In the genomic region with DNA sequence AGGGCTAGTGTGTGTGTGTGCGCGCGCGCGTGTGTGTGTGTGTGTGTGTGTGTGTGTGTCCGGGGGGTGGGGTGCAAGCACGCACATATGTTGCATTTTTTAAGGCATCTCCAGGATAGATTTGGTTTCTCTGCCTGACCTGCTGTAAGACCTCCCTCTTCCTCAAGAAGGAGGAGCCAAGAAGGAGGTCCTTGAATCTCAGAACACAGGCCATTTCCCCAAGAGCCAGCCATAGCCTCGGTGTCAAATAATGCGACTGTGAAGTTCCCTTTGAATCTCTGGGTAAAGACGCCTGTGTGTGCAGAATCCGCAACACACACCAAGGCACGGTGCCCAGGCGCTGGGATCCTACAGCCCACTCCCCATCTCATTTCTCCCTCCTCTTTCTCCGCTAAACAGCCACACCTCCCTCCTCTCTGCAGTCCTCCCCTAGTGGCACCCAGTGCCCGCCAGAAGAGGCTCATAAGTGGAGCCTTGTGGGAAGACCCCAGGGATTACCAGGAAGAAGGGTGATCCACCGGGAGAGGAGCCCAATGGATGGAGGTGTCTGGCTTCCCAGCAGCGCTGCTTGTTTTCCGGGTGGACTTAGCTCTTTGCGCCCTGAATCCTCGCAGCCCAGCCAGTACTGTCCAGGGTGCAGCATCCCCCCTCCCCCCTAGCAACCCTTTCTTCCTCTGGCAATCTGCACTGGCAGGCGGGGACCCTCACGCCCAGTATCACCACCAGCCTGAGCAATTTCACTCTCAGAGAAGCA, we compare ENCODE assay signal across 8 mouse cellular contexts.
DNase-seq lines count a peak whose midpoint lies in the region; ATAC-seq and TF ChIP-seq lines count a peak whose summit lies in the region.

No protein-coding gene starts in this region.

- TF ChIP-seq CTCF in kidney, adult 2 months (conservative IDR thresholded peaks at IDR 0.05; ENCODE audit: insufficient read depth, insufficient read length, low read depth, low read length), result no peak

- no peaks in the 10 kb centered on the region; the same call in none of the 2 replicates for H3K27me3 ChIP-seq in kidney, adult 2 months (replicated peaks; ENCODE audit: control insufficient read depth, insufficient read depth, low read length)
- peaks cover 10% of the 10 kb centered on the region for H3K27me3 ChIP-seq in limb, embryonic 11.5 days (ENCODE audit: control insufficient read depth, insufficient read depth, low read length)

- ATAC-seq in granulocyte monocyte progenitor cell, adult 5-6 weeks (replicated peaks; ENCODE audit: poor library complexity, severe bottlenecking), result peak; percentile 54
- ATAC-seq in limb, embryonic 11.5 days (ENCODE audit: insufficient number of reproducible peaks, low FRiP score, low TSS enrichment, low read depth), result peak; percentile 77

- under 1% methylated on average over 22 of the region's 22 CpGs for WGBS in kidney, adult 2 months
- WGBS in limb, embryonic 11.5 days, result 1% methylated on average over 22 of the region's 22 CpGs

- H3K9ac ChIP-seq in limb, embryonic 11.5 days (ENCODE audit: low read length), result peak overlapping the region; percentile 83

- no peaks in the 10 kb centered on the region for H3K4me1 ChIP-seq in kidney, adult 2 months (ENCODE audit: control insufficient read depth, insufficient read depth, low read length)
- peaks cover 5% of the 10 kb centered on the region; the same call in 1 of the 2 replicates for H3K4me1 ChIP-seq in limb, embryonic 11.5 days (ENCODE audit: control insufficient read depth, insufficient read depth, low read length)

- H3K27ac ChIP-seq in kidney, adult 2 months (ENCODE audit: insufficient read depth, low read depth, low read length), result peak overlapping the region; percentile 19; the same call in 1 of the 2 replicates
- H3K27ac ChIP-seq in limb, embryonic 11.5 days (replicated peaks; ENCODE audit: low read depth, low read length), result peak overlapping the region; percentile 60; the same call in 1 of the 2 replicates

- DNase-seq in layer of hippocampus, adult 11-12 months (ENCODE audit: low spot score), result peak; percentile 61
- DNase-seq in layer of hippocampus, adult 9-10 months (ENCODE audit: low spot score), result no peak
- DNase-seq in embryo, embryonic 11.5 days (ENCODE audit: low read depth, low spot score), result peak; percentile 35
- peak; percentile 27 for DNase-seq in kidney, adult 2 months
- peak; percentile 65 for DNase-seq in limb, embryonic 11.5 days (ENCODE audit: low spot score)
- peak; percentile 56 for DNase-seq in mesoderm, embryonic 11.5 days (ENCODE audit: low read depth, low spot score)
- peak; percentile 73 for DNase-seq in right cerebral cortex, postnatal 4 days

- H3K9me3 ChIP-seq in limb, embryonic 11.5 days (ENCODE audit: control insufficient read depth, low read length), result no peaks in the 10 kb centered on the region

- peak overlapping the region; percentile 98 for H3K4me3 ChIP-seq in kidney, adult 2 months (ENCODE audit: insufficient read depth, low read depth, low read length)
- H3K4me3 ChIP-seq in limb, embryonic 11.5 days (ENCODE audit: low read depth, low read length), result peak overlapping the region; percentile 56

- no peaks in the 10 kb centered on the region for H3K36me3 ChIP-seq in kidney, adult 2 months (ENCODE audit: control insufficient read depth, insufficient read depth, low read length)
- H3K36me3 ChIP-seq in limb, embryonic 11.5 days (ENCODE audit: control insufficient read depth, insufficient read depth, low read length), result no peaks in the 10 kb centered on the region

- TF ChIP-seq POLR2A in kidney, adult 2 months (IDR thresholded peaks at IDR 0.05; ENCODE audit: low read depth, low read length), result no peak

- peak overlapping the region; percentile 95 for H3K4me2 ChIP-seq in limb, embryonic 11.5 days (ENCODE audit: low read depth, severe bottlenecking)
